Mouse (Mus musculus): ENCODE results near the gene Ccdc110. TPM values are rescaled to one million over a fixed set of nuclear protein-coding genes. Genes with fewer than 3 reads are reported as not detected.
A peak's percentile ranks its signal among the peaks of the same experiment; 100 is the strongest.

Gene Ccdc110
- total and polyA plus RNA-seq, 2 experiments from 2014 or later: 0.38 to 0.46 TPM

DNA sequence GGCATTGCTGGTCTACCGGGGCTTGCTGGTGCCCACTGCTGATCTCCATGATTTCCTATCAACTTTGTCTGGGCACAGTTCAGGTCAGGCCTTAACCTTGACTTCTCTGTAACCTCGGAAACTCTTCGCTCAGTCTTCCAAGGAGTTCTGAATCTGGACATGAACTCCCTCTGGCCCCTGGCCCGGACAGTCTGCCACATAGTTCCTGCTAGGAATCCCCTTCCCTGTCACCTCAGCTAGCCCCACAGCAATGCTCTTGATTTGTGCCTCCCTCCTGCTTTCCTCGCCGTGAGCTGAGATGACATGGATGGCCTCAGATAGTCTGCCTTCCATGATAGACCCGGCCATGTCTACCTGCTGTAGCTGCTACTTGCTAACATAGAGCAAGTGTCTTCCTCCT lies 14.0 kb upstream of the Ccdc110 start:
- H3K9ac ChIP-seq: no peak overlapping the region
- WGBS: 95% methylated on average over 7 of the region's 7 CpGs
- H3K4me3 ChIP-seq (ENCODE audit: low read depth, low read length): no peak overlapping the region
- no peaks in the 10 kb centered on the region for H3K9me3 ChIP-seq (ENCODE audit: low read length)
- no peaks in the 10 kb centered on the region for H3K27me3 ChIP-seq (ENCODE audit: insufficient read depth, low read length)
- H3K36me3 ChIP-seq (ENCODE audit: insufficient read depth): no peaks in the 10 kb centered on the region
- no peak overlapping the region for H3K4me2 ChIP-seq (ENCODE audit: low read depth)
- H3K27ac ChIP-seq (ENCODE audit: low read depth, low read length): no peak overlapping the region
- no peak for ATAC-seq
- no peak for DNase-seq
- no peaks in the 10 kb centered on the region for H3K4me1 ChIP-seq (ENCODE audit: insufficient read depth)
- no peak for TF ChIP-seq CTCF (IDR thresholded peaks at IDR 0.05; ENCODE audit: low read depth)

DNA sequence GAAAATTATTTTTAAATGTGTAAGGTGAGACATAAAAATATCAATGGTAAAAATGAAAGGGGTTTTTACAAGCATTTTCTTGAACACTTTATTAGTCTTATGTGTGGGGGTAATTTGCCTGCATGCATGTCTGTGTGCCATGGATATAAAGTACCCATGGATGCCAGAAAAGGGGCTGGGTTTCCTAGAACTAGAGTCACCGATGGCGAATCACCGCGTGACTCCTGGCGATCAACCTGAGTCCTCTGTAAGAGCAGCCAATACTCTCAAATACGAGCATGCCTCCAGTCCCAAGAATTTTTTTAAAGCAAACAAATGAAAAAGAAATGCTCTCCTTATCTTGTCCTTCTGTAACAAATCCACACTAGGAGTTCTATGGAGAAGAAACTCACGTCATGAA lies 12.3 kb upstream of the Ccdc110 start:
- Histone ChIP-seq H3K4me3 (ENCODE audit: low read depth, low read length) (no peak overlapping the region), H3K9me3 (ENCODE audit: low read length) (no peaks in the 10 kb centered on the region), H3K36me3 (ENCODE audit: insufficient read depth) (no peaks in the 10 kb centered on the region), H3K9ac (no peak overlapping the region), H3K27me3 (ENCODE audit: insufficient read depth, low read length) (no peaks in the 10 kb centered on the region), H3K4me2 (ENCODE audit: low read depth) (no peak overlapping the region), H3K4me1 (ENCODE audit: insufficient read depth) (no peaks in the 10 kb centered on the region), H3K27ac (ENCODE audit: low read depth, low read length) (no peak overlapping the region)
- DNase-seq (no peak), ATAC-seq (no peak)
- TF ChIP-seq CTCF (IDR thresholded peaks at IDR 0.05; ENCODE audit: low read depth): no peak
- 97% methylated on average over 7 of the region's 7 CpGs for WGBS

DNA sequence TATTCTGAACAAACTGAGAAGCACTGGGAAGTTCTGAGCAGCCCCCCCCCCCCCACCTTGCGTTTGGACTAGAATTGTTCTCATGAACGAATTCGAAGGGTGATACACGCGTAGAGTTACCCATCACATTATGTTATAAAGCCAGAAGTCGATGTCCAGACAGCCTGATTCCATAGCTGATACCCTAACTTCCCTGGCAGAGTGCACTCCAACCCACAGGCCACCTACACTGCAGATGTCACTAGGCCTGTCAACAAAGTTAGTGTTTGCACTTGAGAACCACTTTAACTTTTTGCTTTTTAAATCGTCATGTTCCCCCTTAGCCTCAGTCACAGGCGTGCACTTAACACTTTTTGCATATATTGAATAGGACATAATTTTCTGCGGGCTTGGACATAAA lies 2.6 kb downstream of the Ccdc110 start:
- no peaks in the 10 kb centered on the region for H3K9me3 ChIP-seq (ENCODE audit: low read length)
- H3K9ac ChIP-seq: no peak overlapping the region
- ATAC-seq (no peak), DNase-seq (no peak)
- no peak overlapping the region for H3K4me2 ChIP-seq (ENCODE audit: low read depth)
- H3K27me3 ChIP-seq (ENCODE audit: insufficient read depth, low read length): no peaks in the 10 kb centered on the region
- H3K36me3 ChIP-seq (ENCODE audit: insufficient read depth): no peaks in the 10 kb centered on the region
- no peak overlapping the region for H3K4me3 ChIP-seq (ENCODE audit: low read depth, low read length)
- no peak overlapping the region for H3K27ac ChIP-seq (ENCODE audit: low read depth, low read length)
- WGBS: 88% methylated on average over 9 of the region's 9 CpGs
- no peaks in the 10 kb centered on the region for H3K4me1 ChIP-seq (ENCODE audit: insufficient read depth)
- no peak for TF ChIP-seq CTCF (IDR thresholded peaks at IDR 0.05; ENCODE audit: low read depth)

DNA sequence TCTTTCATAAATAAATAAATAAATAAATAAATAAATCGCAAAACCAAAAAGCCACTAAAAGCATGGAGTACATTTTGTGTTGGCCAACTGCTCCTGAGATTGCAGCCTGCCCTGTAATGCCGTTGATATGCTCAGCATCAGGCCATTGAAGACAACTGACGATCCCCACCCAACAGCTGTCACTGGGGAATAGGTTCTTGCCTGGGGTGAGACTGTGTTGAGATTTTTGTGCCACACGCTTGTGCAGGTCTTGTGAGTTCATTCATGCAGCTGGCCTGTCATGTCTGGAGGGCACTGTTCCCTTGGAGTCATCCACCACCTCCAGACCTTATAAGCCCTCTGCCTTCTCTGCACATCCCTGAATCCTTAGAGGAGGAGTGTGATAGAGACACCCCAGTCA lies 11.9 kb downstream of the Ccdc110 start:
- H3K4me3 ChIP-seq (ENCODE audit: low read depth, low read length): no peak overlapping the region
- H3K4me2 ChIP-seq (ENCODE audit: low read depth): no peak overlapping the region
- no peak overlapping the region for H3K9ac ChIP-seq
- 92% methylated on average over 4 of the region's 4 CpGs for WGBS
- ATAC-seq (no peak), DNase-seq (no peak)
- no peak overlapping the region for H3K27ac ChIP-seq (ENCODE audit: low read depth, low read length)
- no peaks in the 10 kb centered on the region for H3K4me1 ChIP-seq (ENCODE audit: insufficient read depth)
- H3K36me3 ChIP-seq (ENCODE audit: insufficient read depth): no peaks in the 10 kb centered on the region
- no peaks in the 10 kb centered on the region for H3K27me3 ChIP-seq (ENCODE audit: insufficient read depth, low read length)
- H3K9me3 ChIP-seq (ENCODE audit: low read length): no peaks in the 10 kb centered on the region
- TF ChIP-seq CTCF (IDR thresholded peaks at IDR 0.05; ENCODE audit: low read depth): no peak

DNA sequence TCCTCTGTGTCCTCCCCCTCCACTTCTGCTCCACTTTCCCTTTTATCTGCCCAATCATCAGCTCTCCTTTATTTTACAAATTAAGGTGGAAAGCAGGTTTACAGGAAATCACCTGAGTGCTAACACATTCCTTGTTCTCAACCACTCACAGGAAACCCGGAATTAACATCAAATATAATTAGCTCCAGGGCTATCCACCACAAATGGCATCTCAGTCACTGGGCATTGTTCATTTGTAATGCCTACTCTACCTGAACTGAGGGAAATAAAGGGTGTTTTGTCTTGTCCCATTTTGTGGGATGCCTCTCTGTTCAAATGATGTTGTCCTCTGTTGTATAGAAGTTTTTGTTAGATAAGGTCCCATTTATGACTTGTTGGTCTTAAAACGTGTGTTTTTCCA lies 16.2 kb downstream of the Ccdc110 start:
- DNase-seq: no peak
- no peak for ATAC-seq
- TF ChIP-seq CTCF (IDR thresholded peaks at IDR 0.05; ENCODE audit: low read depth): no peak
- 18% methylated on average over 2 of the region's 2 CpGs for WGBS
- H3K36me3 ChIP-seq (ENCODE audit: insufficient read depth): no peaks in the 10 kb centered on the region
- no peaks in the 10 kb centered on the region for H3K4me1 ChIP-seq (ENCODE audit: insufficient read depth)
- H3K4me3 ChIP-seq (ENCODE audit: low read depth, low read length): no peak overlapping the region
- H3K27ac ChIP-seq (ENCODE audit: low read depth, low read length): no peak overlapping the region
- H3K27me3 ChIP-seq (ENCODE audit: insufficient read depth, low read length): no peaks in the 10 kb centered on the region
- H3K9ac ChIP-seq: no peak overlapping the region
- H3K9me3 ChIP-seq (ENCODE audit: low read length): no peaks in the 10 kb centered on the region
- H3K4me2 ChIP-seq (ENCODE audit: low read depth): no peak overlapping the region

DNA sequence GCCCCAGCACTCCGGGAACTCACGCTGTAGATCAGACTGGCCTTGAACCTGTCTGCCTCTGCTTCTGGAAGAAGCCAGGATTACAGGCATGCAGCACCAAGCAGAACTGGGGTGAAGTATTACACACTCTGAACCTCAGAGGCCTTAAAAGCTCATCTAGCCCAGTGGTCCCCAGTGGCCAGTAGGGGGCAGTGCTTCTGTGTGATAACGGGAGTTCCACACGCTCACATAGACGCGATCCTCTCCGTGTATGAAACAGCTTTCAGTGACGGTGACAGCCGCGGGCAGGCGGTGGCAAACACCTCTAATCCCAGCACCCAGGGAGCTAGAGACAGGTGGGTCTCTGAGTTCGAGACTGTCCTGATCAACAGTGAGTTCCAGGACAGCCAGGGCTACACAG lies 36.5 kb downstream of the Ccdc110 start:
- ATAC-seq: no peak
- H3K9me3 ChIP-seq (ENCODE audit: low read length): no peaks in the 10 kb centered on the region
- TF ChIP-seq CTCF (IDR thresholded peaks at IDR 0.05; ENCODE audit: low read depth): peak; percentile 34

DNA sequence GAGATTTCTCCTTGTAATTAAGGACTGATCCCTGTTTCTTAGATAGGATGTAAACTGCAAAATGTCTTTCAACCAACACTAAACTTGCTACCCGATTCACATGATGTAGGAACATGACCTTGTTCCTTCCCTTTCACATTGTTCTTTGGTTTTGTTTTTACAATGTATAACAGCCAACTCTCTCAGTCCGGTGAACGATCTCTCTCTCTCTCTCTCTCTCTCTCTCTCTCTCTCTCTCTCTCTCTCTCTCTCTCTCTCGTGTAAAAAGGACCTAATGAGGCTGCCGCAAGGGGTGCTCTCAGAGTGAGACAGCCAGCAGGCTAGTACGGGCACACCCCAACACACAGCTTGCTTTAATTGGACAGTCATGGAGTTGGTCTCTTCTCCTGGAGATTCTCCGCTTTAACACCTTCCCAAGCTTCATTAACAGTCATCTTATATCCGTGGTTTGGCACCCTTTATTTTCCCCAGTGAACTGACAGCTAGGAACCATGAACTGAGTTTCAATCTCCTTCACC lies 39.6 kb downstream of the Ccdc110 start:
- ATAC-seq (no peak), DNase-seq (no peak)
- peaks cover 6% of the 10 kb centered on the region for H3K4me1 ChIP-seq (ENCODE audit: insufficient read depth)
- no peak overlapping the region for H3K9ac ChIP-seq
- 50% methylated on average over 8 of the region's 8 CpGs for WGBS
- H3K27me3 ChIP-seq (ENCODE audit: insufficient read depth, low read length): no peaks in the 10 kb centered on the region
- H3K9me3 ChIP-seq (ENCODE audit: low read length): no peaks in the 10 kb centered on the region
- H3K4me3 ChIP-seq (ENCODE audit: low read depth, low read length): no peak overlapping the region
- peak overlapping the region; percentile 86; the same call in 1 of the 2 replicates for H3K4me2 ChIP-seq (ENCODE audit: low read depth)
- TF ChIP-seq CTCF (IDR thresholded peaks at IDR 0.05; ENCODE audit: low read depth): no peak
- no peak overlapping the region for H3K27ac ChIP-seq (ENCODE audit: low read depth, low read length)
- H3K36me3 ChIP-seq (ENCODE audit: insufficient read depth): no peaks in the 10 kb centered on the region

More for the DNA sequence above, 36.5 kb downstream of the Ccdc110 start:
- no peak for DNase-seq
- Histone ChIP-seq H3K36me3 (ENCODE audit: insufficient read depth) (no peaks in the 10 kb centered on the region), H3K9ac (no peak overlapping the region), H3K4me3 (ENCODE audit: low read depth, low read length) (no peak overlapping the region), H3K4me1 (ENCODE audit: insufficient read depth) (peaks cover 2% of the 10 kb centered on the region), H3K27me3 (ENCODE audit: insufficient read depth, low read length) (no peaks in the 10 kb centered on the region), H3K4me2 (ENCODE audit: low read depth) (no peak overlapping the region), H3K27ac (ENCODE audit: low read depth, low read length) (no peak overlapping the region)
- WGBS: 96% methylated on average over 12 of the region's 12 CpGs
